21 mouse cellular contexts compared by ENCODE assay signal in the genomic region with DNA sequence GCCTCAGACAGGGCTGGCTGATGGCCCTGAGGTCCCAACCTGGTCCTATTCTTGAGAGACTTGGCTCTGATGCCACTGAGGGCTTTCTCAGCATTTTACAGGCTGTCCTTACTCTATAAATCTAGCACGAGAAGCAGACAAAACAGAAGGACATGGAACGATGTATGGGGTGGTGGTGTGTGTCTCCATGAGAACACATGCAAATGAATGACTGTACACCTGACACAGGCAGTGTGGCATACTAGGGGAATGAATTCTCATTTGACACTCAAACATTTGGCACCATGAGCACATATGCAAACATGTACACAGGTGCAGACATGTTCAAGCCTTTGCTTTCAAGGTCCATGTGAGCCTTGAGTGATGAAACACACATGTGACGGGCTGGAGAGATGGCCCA.
"Had no signal": no experiment of that assay in that cellular context is flagged by ENCODE, and none has a peak within 500 bp of the region (broad histone marks: within the 10 kb centered on the region; RNA-seq: fewer than 3 reads in every experiment).

No protein-coding gene starts in this region.

- H3K4me1 ChIP-seq: midbrain, embryonic 10.5 days; midbrain, embryonic 12.5 days; neural tube, embryonic 12.5 days; stomach, embryonic 15.5 days had no signal

- DNase-seq: liver, embryonic 13.5 days; liver, postnatal 0 days; lung, adult 2 months; lung, postnatal 14 days; lung, postnatal 4 days; midbrain, embryonic 14.5 days; right cerebral cortex, adult 18-20 months; right cerebral cortex, postnatal 25 days; right cerebral cortex, postnatal 4 days; thymus, postnatal 14 days; thymus, postnatal 36 days had no signal

- H3K27ac ChIP-seq: liver, embryonic 13.5 days; liver, embryonic 15.5 days; lung, embryonic 15.5 days; midbrain, embryonic 10.5 days; midbrain, embryonic 12.5 days; neural tube, embryonic 12.5 days; stomach, embryonic 15.5 days; stomach, postnatal 0 days had no signal

- ATAC-seq: liver, postnatal 0 days; lung, postnatal 0 days; midbrain, embryonic 16.5 days had no signal

- H3K27me3 ChIP-seq: liver, embryonic 13.5 days; liver, embryonic 15.5 days; lung, embryonic 15.5 days; midbrain, embryonic 12.5 days; neural tube, embryonic 12.5 days; stomach, embryonic 15.5 days had no signal

- H3K4me3 ChIP-seq: liver, embryonic 13.5 days; liver, embryonic 15.5 days; lung, embryonic 15.5 days; midbrain, embryonic 10.5 days; midbrain, embryonic 12.5 days; myocyte; neural tube, embryonic 12.5 days; stomach, embryonic 15.5 days had no signal
